Mouse (Mus musculus): ENCODE data around the gene Med12.

- TF ChIP-seq CTCF (IDR thresholded peaks at IDR 0.05; ENCODE audit: low read depth) (peak; percentile 89), EP300 (optimal IDR thresholded peaks at IDR 0.05) (no peak)
Observed at GRCm38 (mm10) chrX:101329372-101330028, 55.7 kb downstream of the Med12 start.
